Mouse (Mus musculus) kidney, postnatal 10 days (tissue): ENCODE results near the gene Tcf25.
"Not testable (repeated sequence)": the region's sequence is repeated elsewhere in the genome, so short reads cannot be mapped to it uniquely, and the experiment has no call there.

Experiments
- DNase-seq: peaks from one replicate; pipeline ENCODE4 v3.0.0; 2021; ENCODE audit warnings: mixed read lengths

The Tcf25 gene

DNA sequence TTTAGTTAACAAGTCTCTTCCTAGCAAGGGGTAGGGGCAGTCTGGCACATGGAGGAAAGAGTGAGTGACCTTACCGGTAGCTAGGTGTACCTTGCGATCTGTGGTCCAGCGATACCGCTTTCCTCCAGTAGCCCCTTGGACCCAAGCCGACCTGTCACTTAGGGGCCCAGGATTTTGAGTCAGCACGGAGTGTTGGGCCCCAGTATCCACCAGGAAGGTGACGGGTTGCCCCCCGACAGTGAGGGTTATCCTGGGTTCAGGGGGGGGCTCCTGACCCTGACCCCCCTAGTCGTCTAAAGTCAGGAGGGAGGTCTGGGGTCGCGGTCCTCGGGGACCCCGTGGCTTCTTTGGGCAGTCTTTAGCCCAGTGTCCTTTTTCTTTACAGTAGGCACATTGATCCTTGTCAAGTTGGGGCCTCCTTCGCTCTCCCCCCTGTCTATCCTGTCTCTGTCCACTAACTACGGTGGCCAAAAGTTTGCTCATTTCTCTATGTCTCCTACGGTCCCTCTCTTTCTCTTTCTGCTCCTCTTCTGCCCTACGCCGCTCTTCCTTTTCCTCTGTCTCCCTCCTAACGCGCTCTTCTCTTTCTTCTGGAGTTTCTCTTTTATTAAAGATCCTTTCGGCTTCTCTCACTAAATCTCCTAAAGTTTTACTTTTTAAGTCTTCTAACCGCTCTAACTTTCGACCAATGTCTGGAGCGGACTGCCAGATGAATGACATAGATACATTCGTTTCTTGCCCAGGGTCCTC lies 58.2 kb downstream of the Tcf25 start:
- DNase-seq, result no peak

- no peak for DNase-seq
Measured at GRCm38 (mm10) chr8:123432381-123432780, 58.8 kb downstream of the Tcf25 start.

GRCm38 (mm10) chr8:123433241-123433974 lies 59.9 kb downstream of the Tcf25 start:
- not testable (repeated sequence) for DNase-seq

DNA sequence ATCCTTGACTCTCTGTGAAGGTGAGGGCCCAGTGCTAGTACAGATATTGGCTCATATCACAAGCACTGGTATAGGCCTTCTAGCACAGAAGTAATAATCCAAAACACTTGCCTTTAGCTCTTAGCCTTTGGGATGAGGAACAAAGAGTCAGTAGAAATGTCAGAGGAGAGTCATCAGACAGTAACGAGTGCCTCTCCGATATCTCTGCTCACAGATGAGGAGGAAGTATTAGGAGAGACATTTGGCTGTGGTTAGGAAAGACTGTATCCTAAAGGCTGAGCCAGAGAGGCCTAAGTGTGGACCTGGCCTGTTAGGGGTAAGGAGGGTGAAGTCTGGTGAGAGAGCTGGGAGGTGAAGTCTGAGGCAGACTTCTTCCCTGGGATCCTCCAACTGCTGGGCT lies 68.2 kb downstream of the Tcf25 start:
- DNase-seq, result no peak

DNA sequence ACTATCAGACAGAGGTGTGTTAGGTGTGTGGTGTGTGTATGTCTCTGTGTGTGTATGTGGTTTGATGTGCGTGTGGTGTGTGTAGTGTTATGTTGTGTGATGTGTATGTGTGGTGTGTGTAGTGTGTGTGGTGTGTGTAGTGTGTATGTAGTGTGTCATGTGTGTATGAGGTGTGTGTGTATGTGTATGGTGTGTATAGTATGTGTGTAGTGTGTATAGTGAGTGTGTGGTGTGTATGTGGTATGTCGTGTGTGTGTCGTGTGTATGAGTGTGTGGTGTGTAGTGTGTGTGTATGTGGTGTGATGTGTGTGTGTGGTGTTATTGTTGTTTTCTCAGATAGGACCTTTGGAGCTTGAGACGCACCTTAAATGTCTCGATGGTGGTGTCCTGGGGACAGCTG lies 68.8 kb downstream of the Tcf25 start:
- DNase-seq, result no peak

- peak; percentile 97 for DNase-seq
Measured at GRCm38 (mm10) chr8:123442871-123443575, 69.5 kb downstream of the Tcf25 start.

DNA sequence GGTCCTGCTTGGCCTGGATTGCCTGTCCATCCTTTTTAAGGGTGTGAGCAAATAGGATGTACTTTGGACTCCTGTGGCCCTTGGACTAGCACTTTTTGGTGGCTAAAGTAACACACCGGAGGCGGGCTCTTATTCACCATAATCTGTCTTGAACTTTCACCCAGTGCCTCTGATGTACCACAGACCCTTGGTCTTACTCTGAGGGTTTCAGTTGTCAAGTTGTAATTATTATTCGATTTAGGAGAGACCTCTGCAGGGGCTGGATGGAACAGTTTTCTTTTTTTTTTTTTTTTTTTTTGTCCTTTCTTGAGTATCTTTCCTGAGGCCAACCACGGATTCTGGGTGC lies 70.0 kb downstream of the Tcf25 start:
- DNase-seq, result peak; percentile 57

- no peak for DNase-seq
Measured at GRCm38 (mm10) chr8:123444131-123444530, 70.6 kb downstream of the Tcf25 start.

GRCm38 (mm10) chr8:123445981-123446380 lies 72.4 kb downstream of the Tcf25 start:
- DNase-seq, result no peak

GRCm38 (mm10) chr8:123446799-123447198 lies 73.2 kb downstream of the Tcf25 start:
- no peak for DNase-seq

DNA sequence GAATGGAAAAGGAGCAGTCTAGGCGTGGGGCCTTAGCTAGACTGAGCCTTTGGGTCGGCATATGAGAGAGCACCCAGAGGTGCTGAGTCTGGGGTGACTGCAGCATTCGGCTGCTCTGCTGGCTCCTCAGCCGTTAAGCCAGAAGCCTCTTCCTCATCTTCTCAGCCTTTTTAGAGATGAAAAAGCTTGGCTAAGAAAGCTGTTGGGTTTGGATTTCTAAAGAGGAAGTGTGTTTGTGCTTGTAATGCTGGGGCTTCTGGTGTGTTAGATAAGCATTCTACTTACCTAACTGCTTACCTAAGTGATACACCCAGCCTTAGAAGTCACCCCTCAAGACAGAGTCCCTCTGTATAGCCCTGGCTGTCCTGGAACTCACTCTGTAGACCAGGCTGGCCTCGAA lies 77.2 kb downstream of the Tcf25 start:
- DNase-seq, result no peak

DNA sequence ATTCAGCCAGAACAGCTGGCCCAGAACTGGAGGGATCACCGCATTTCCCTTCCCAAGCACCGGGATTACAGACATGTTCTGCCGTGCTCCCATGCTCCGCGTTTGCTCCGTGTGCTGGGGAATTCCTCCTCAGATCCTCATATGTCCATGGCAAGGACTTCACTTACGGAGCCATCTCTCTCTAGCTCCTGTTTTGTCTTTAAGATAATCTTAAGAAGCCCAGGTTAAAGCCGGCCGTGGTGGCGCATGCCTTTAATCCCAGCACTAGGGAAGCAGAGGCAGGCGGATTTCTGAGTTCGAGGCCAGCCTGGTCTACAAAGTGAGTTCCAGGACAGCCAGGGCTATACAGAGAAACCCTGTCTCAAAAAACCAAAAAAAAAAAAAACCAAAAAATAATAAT lies 78.2 kb downstream of the Tcf25 start:
- DNase-seq, result not testable (repeated sequence)

GRCm38 (mm10) chr8:123452149-123452548 lies 78.6 kb downstream of the Tcf25 start:
- no peak for DNase-seq

DNA sequence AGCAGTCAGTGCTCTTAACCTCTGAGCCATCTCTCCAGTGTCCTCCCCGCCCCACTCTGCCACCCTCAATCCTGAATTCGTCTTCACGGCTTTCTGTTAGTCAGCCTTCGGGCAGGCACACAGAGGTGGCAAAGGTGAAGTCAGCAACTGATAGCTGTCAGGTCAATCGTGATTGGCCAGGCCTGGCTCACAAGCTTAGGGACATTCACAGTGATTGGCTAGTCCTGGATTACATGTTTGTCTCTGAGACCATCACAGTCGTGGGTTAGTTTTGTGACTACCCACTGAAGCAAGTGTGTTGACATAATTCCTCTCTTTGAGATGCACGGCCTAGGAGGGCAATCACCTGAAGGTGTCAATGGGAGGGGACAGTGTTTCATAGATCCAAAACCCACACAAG lies 79.7 kb downstream of the Tcf25 start:
- no peak for DNase-seq
